Mouse (Mus musculus): ENCODE results near the gene Parp14.

Parp14 gene

GRCm38 (mm10) chr16:35829999-35830398, 41.3 kb downstream of the Parp14 start:
- CTCF ChIA-PET, result no interaction called here
- POLR2A ChIA-PET, result interaction anchor here in 1 of 4 experiments (0.6 kb wide), 1 partner anchor 29 kb away, joined by 4 read pairs; no protein-coding TSS in a partner anchor

GRCm38 (mm10) chr16:35817255-35818089, 53.9 kb downstream of the Parp14 start:
- ChIA-PET CTCF (interaction anchor here (0.6 to 2.4 kb wide), 27 partner anchors 8 to 1425 kb away, joined by 3 to 11 read pairs (median 4); no protein-coding TSS in a partner anchor), POLR2A (interaction anchor here in 3 of 4 experiments (0.7 to 3.8 kb wide), 20 partner anchors 8 to 122 kb away, joined by 3 to 18 read pairs (median 4); partner anchors contain the start of gene Dirc2 (in 1 of the 3))

- CTCF ChIA-PET, result no interaction called here
- POLR2A ChIA-PET, result interaction anchor here in 2 of 4 experiments (0.8 to 2.6 kb wide), 7 partner anchors 9 to 17 kb away, joined by 3 to 9 read pairs (median 5); no protein-coding TSS in a partner anchor
Measured at GRCm38 (mm10) chr16:35813119-35813518, 58.2 kb downstream of the Parp14 start.

- POLR2A ChIA-PET, result interaction anchor here in 2 of 4 experiments (0.6 to 1.8 kb wide), 5 partner anchors 10 to 17 kb away, joined by 3 to 6 read pairs (median 4); no protein-coding TSS in a partner anchor
- CTCF ChIA-PET, result interaction anchor here in 2 of 4 experiments (0.6 to 0.7 kb wide), 2 partner anchors 11 to 1725 kb away, joined by 3 read pairs; no protein-coding TSS in a partner anchor
Measured at GRCm38 (mm10) chr16:35808838-35809237, 62.5 kb downstream of the Parp14 start.

- ChIA-PET POLR2A (interaction anchor here in 1 of 4 experiments (1.2 kb wide), 1 partner anchor 15 kb away, joined by 3 read pairs; no protein-coding TSS in a partner anchor), CTCF (no interaction called here)
Measured at GRCm38 (mm10) chr16:35807663-35807992, 63.7 kb downstream of the Parp14 start.

GRCm38 (mm10) chr16:35806973-35807662, 64.2 kb downstream of the Parp14 start:
- POLR2A ChIA-PET, result interaction anchor here in 1 of 4 experiments (0.9 kb wide), 1 partner anchor 9 kb away, joined by 3 read pairs; no protein-coding TSS in a partner anchor
- CTCF ChIA-PET, result no interaction called here

GRCm38 (mm10) chr16:35803723-35804122, 67.6 kb downstream of the Parp14 start:
- POLR2A ChIA-PET, result interaction anchor here in 3 of 4 experiments (0.8 to 9.7 kb wide), 23 partner anchors 9 to 217 kb away, joined by 3 to 125 read pairs (median 5); partner anchors contain the start of genes Hspbap1 (in 2 of the 3) and Dirc2 (in 1 of the 3)

GRCm38 (mm10) chr16:35802163-35802562, 69.2 kb downstream of the Parp14 start:
- POLR2A ChIA-PET, result interaction anchor here in 3 of 4 experiments (0.6 to 9.7 kb wide), 21 partner anchors 9 to 779 kb away, joined by 3 to 125 read pairs (median 6); partner anchors contain the start of genes Hspbap1 (in 2 of the 3) and Dirc2 (in 1 of the 3)
- CTCF ChIA-PET, result interaction anchor here in 1 of 4 experiments (1.6 kb wide), 1 partner anchor 15 kb away, joined by 4 read pairs; no protein-coding TSS in a partner anchor

More at GRCm38 (mm10) chr16:35803723-35804122, 67.6 kb downstream of the Parp14 start:
- CTCF ChIA-PET, result interaction anchor here (0.8 to 1.6 kb wide), 6 partner anchors 13 to 14 kb away, joined by 3 to 7 read pairs (median 4); no protein-coding TSS in a partner anchor

GRCm38 (mm10) chr16:35791962-35792521, 79.3 kb downstream of the Parp14 start:
- ChIA-PET POLR2A (interaction anchor here in 3 of 4 experiments (0.6 to 4.6 kb wide), 7 partner anchors 9 to 33 kb away, joined by 3 to 36 read pairs (median 6); no protein-coding TSS in a partner anchor), CTCF (no interaction called here)

- CTCF ChIA-PET, result interaction anchor here in 2 of 4 experiments (0.5 to 0.6 kb wide), 2 partner anchors 52 to 293 kb away, joined by 3 to 4 read pairs; no protein-coding TSS in a partner anchor
- POLR2A ChIA-PET, result interaction anchor here in 3 of 4 experiments (1.0 to 1.8 kb wide), 6 partner anchors 9 to 18 kb away, joined by 3 to 7 read pairs (median 5); partner anchors contain the start of gene Hspbap1 (in 1 of the 3)
Measured at GRCm38 (mm10) chr16:35788330-35788729, 83.0 kb downstream of the Parp14 start.

GRCm38 (mm10) chr16:35787568-35788189, 83.7 kb downstream of the Parp14 start:
- POLR2A ChIA-PET, result interaction anchor here in 3 of 4 experiments (1.0 to 1.8 kb wide), 7 partner anchors 9 to 17 kb away, joined by 3 to 7 read pairs (median 5); partner anchors contain the start of gene Hspbap1 (in 1 of the 3)
- CTCF ChIA-PET, result interaction anchor here in 1 of 4 experiments (0.6 kb wide), 1 partner anchor 293 kb away, joined by 4 read pairs; no protein-coding TSS in a partner anchor

- ChIA-PET CTCF (no interaction called here), POLR2A (interaction anchor here in 2 of 4 experiments (1.0 to 1.8 kb wide), 4 partner anchors 10 to 17 kb away, joined by 4 to 7 read pairs (median 5); partner anchors contain the start of gene Hspbap1 (in 1 of the 2))
Measured at GRCm38 (mm10) chr16:35787163-35787562, 84.2 kb downstream of the Parp14 start.

- CTCF ChIA-PET, result interaction anchor here in 2 of 4 experiments (1.0 to 1.5 kb wide), 3 partner anchors 33 to 51 kb away, joined by 4 to 5 read pairs (median 4); no protein-coding TSS in a partner anchor
- POLR2A ChIA-PET, result interaction anchor here in 3 of 4 experiments (0.7 to 6.2 kb wide), 15 partner anchors 9 to 41 kb away, joined by 3 to 90 read pairs (median 6); partner anchors contain the start of genes Hspbap1 (in 3 of the 3) and Dirc2 (in 2 of the 3)
Measured at GRCm38 (mm10) chr16:35784134-35784725, 87.1 kb downstream of the Parp14 start.

GRCm38 (mm10) chr16:35783207-35783573, 88.2 kb downstream of the Parp14 start:
- CTCF ChIA-PET, result interaction anchor here in 3 of 4 experiments (0.5 to 0.9 kb wide), 4 partner anchors 57 to 1063 kb away, joined by 3 read pairs; no protein-coding TSS in a partner anchor
- POLR2A ChIA-PET, result interaction anchor here (0.6 to 6.2 kb wide), 19 partner anchors 10 to 195 kb away, joined by 3 to 90 read pairs (median 4); partner anchors contain the start of genes Dirc2 (in 3 of the 4) and Hspbap1 (in 3 of the 4)

Data from embryonic stem cell, embryonic (primary cell).